Mouse (Mus musculus): ENCODE data around the gene Klc1.

Klc1 gene

DNA sequence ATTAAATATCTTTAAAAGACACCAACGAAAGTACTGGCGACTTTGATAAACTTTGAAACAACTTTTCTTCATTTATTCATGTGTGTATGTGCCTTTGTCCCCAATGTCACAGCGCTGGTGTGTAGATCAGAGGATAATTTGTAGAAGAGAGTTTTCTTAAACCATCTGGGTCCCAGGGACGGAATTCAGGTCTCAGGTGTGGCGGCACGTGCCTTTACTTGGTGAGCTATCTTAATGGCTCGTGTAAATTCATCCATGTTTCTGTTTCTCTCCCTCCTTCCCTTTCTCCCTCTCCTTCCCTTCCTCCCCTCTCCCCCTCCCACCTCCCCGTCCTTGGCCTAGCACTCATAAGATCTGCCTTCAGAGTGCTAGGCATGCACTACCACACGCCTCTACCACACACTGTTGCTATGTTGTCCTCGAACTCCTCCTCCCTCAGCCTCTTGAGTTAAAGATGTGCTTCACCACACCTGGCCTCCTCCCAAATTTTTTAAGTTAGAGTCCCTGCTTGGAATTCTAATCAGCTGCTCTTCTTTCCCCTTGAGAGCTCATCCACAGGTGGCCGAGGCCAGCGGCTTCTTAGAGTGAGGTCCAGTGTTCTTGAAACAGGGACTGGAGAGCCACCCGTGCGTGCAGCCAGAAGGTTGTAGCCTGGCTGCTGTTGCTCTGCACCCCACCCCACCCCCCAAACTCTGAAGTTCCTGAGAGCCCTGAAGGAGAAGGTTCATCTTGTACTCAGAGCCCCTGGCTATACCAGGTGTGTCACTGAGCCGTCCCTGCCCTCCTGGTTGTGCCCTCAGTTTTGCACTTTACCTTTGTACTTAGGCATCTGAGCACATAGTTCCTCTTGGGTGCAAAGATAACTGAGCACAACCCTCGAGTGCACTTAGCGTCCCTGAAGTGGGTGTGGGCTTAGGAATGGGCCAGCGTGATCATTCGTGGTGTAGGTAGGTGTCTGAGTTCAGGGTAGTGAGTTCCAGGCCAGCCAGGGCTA is 56.4 kb downstream of the Klc1 start:
- DNase-seq, result peak; percentile 70

GRCm38 (mm10) chr12:111816528-111816927 is 57.9 kb downstream of the Klc1 start:
- peak; percentile 42 for DNase-seq

GRCm38 (mm10) chr12:111816967-111817366 is 58.3 kb downstream of the Klc1 start:
- peak; percentile 53 for DNase-seq

DNA sequence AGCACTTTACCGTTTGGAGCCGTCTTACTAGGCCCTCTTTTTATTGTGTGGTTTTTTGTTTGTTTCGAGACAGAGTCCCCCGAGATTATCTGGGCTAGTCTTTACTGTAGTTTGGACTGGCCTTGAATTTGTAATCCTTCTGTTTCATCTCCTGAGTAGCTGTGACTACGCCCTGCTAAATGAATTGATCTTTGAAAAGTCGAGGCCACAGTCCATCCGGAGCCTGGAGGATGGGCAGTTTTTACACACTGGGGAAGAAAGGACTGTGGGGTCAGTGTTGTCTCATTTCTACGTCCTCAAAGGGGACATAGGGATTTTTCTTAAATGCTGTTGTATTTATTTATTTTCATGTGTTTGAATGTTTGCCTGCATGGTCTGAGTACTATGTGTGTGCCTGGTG is 59.3 kb downstream of the Klc1 start:
- no peak for DNase-seq

GRCm38 (mm10) chr12:111819936-111820335 is 61.3 kb downstream of the Klc1 start:
- peak; percentile 69 for DNase-seq

GRCm38 (mm10) chr12:111820708-111821107 is 62.1 kb downstream of the Klc1 start:
- DNase-seq, result no peak

- no peak for DNase-seq
These were observed 63.3 kb downstream of the Klc1 start for GRCm38 (mm10) chr12:111821931-111822330.

DNA sequence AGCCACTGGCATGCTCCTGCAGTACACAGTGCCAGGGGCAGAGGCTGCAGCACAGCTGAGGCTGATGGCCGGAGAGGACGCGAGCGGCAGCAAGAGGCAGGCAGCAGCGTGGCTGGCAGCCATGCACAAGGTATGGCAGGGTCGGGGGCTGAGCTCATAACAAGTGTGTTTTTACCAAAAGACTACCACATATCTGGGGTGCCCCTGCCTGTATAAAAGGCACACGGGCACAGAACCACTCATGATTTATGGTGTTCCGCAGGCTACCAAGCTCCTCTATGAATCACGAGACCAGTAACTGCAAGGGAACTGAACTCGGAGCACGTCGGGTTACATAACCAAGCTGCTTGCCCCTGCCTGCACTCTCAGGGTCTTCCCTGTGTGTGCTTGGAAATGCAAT is 68.9 kb downstream of the Klc1 start:
- no peak for DNase-seq

GRCm38 (mm10) chr12:111829447-111829846 is 70.8 kb downstream of the Klc1 start:
- no peak for DNase-seq

DNA sequence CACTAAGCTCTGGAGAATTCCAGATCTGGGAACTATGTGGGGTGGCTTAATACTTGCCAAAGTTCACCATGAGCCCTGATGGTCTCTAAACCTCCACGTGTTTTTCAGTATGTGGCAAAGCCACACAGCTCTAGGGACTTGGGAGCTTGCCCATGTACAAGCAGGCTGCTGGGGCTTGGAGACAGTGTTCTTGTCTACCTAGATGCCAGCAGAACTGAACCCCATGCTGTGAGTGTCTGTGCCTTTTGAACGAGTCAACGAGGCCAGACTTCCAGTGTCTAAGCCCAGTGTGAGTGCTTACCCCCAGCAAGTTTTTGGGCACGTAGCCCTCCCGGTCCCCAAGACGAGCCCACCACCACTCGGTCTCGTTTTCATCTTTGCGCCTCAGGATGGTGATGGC is 71.3 kb downstream of the Klc1 start:
- no peak for DNase-seq

- no peak for DNase-seq
These were observed 71.7 kb downstream of the Klc1 start for GRCm38 (mm10) chr12:111830375-111830774.

- no peak for DNase-seq
These were observed 74.0 kb downstream of the Klc1 start for GRCm38 (mm10) chr12:111832643-111833042.

- no peak for DNase-seq
These were observed 74.8 kb downstream of the Klc1 start for GRCm38 (mm10) chr12:111833457-111833856.

GRCm38 (mm10) chr12:111842565-111843433 is 84.2 kb downstream of the Klc1 start:
- no peak for DNase-seq

GRCm38 (mm10) chr12:111843470-111843869 is 84.8 kb downstream of the Klc1 start:
- DNase-seq, result no peak

- DNase-seq, result no peak
These were observed 87.3 kb downstream of the Klc1 start for GRCm38 (mm10) chr12:111845953-111846352.

- no peak for DNase-seq
These were observed 88.2 kb downstream of the Klc1 start for GRCm38 (mm10) chr12:111846815-111847214.

- DNase-seq, result no peak
These were observed 89.7 kb downstream of the Klc1 start for GRCm38 (mm10) chr12:111848300-111848798.

GRCm38 (mm10) chr12:111851235-111851634 is 92.6 kb downstream of the Klc1 start:
- DNase-seq, result no peak

- no peak for DNase-seq
These were observed 93.1 kb downstream of the Klc1 start for GRCm38 (mm10) chr12:111851745-111852144.

DNA sequence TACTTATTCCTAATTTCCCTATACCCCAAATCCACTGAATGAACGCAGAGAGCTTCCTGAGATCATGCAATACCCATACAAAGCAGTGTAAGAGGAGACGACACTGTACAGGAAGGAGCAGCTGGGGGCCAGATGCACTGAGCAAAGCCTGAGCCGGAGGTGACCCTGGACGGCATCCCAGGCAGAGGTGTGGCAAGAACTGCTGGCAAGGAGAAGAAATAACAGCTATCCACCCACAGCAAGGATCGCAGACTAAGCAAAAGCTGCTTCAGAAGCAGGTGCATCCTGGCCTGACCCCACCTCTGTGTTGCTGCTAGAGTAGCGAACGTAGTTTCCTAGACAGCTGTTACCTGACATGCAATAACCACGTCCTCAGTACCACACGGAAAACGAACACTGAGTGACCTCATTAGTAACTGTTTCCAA is 94.4 kb downstream of the Klc1 start:
- peak; percentile 32 for DNase-seq

DNA sequence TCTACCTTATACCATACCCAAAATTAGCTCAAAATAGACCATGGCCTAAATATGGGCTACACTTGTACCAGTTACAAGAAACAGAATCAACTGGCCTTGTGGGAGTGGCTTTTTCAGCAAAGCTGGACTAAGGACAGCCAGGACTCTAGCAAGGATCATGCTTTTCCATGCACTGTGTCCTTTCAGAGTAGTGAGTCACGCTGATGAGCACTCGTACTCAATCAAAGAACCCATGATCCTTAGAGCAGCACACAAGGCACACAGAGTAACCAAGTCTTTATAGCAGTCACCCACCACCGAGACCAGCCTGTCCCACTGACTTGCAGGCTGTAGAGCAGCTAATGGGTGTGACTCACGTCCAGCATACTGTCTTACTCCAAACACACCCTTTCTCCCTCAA is 94.9 kb downstream of the Klc1 start:
- DNase-seq, result no peak

DNA sequence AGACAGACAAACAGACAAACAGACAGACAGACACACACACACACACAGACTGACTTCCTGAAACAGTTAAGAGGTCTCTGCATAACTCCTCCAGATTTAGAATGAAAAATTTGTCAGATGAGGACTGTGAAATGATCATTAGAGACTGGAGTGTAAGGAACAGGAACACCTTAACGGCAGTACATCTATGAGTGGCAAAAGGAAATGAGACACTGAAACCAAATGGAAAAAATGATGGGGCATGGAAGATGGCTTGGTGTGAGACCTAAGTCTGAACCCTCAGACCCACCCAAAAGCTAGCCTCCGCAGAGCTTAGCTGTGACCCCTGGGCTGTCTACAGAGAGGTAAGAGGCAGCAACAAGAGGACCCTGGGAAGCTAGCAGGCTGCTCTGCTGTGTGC is 96.8 kb downstream of the Klc1 start:
- DNase-seq, result no peak
